Mouse (Mus musculus) left cerebral cortex, adult 2 months (tissue): Measurements from ENCODE around the gene Adgrg1. TPM values are rescaled to one million over a fixed set of nuclear protein-coding genes. Genes with fewer than 3 reads are reported as not detected.
A peak's percentile ranks its signal among the peaks of the same experiment; 100 is the strongest.

ENCODE experiments used
- DNase-seq, 2 experiments: peaks; one replicate each; pipeline ENCODE4 v3.0.0; 2021 to 2022; ENCODE audit warnings: low spot score in 2 of 2, mixed read lengths in 1 of 2; ENCODE audit errors: extremely low spot score in 1 of 2
- H3K27ac ChIP-seq: fragments of 200-600 bp; 2 replicates; pipeline ENCODE4 v1.8.1; 2022
- H3K4me3 ChIP-seq: fragments of 200-600 bp; 2 replicates; pipeline ENCODE4 v1.8.1; 2022
- CTCF ChIP-seq: fragments of 200-600 bp; IDR thresholded peaks from 2 replicates; pipeline ENCODE4 v1.8.1; 2022; ENCODE audit warnings: antibody characterized with exemption, mild to moderate bottlenecking, moderate library complexity
- intact Hi-C: fragments of 180-260 bp; cut with DNase I; formaldehyde crosslinking; loops from one replicate; pipeline ENCODE4 v1.15.1; 2025
- total RNA-seq, 2 experiments: library from RNA; stranded (reverse); gene quantifications; 2 replicates each; pipeline ENCODE4 v1.2.3; 2021

Adgrg1 gene
- total RNA-seq, 2 experiments from 2014 or later: 77.6 to 86.8 TPM

- H3K27ac ChIP-seq: no peak overlapping the region
- DNase-seq: no peak
- H3K4me3 ChIP-seq: no peak overlapping the region
- intact Hi-C loops: no loop called here
- no peak for TF ChIP-seq CTCF
These were observed 2.3 kb downstream of the Adgrg1 start for GRCm38 (mm10) chr8:94976651-94977417.

DNA sequence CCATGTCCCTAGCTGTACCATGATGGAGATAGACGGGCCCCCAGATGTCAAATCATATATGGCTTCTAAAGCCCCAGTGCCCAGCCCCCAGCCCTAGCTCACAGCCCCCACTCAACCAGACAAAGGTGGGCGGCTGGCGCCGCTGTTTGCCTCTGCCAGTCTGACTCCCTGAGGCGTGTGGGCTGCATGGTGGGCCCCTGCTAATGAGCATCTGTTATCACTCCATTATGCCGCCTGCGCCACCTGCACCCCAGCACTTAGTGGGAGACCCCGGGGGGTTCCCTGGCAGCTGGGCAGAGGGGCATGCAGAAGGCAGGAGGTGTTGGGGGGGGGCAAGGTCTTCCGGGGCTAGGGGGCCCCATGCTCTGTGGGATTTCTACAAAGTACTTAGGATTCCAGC is 3.6 kb downstream of the Adgrg1 start:
- no peak for DNase-seq
- TF ChIP-seq CTCF: no peak
- Histone ChIP-seq H3K4me3 (no peak overlapping the region), H3K27ac (no peak overlapping the region)
- intact Hi-C loops: no loop called here

DNA sequence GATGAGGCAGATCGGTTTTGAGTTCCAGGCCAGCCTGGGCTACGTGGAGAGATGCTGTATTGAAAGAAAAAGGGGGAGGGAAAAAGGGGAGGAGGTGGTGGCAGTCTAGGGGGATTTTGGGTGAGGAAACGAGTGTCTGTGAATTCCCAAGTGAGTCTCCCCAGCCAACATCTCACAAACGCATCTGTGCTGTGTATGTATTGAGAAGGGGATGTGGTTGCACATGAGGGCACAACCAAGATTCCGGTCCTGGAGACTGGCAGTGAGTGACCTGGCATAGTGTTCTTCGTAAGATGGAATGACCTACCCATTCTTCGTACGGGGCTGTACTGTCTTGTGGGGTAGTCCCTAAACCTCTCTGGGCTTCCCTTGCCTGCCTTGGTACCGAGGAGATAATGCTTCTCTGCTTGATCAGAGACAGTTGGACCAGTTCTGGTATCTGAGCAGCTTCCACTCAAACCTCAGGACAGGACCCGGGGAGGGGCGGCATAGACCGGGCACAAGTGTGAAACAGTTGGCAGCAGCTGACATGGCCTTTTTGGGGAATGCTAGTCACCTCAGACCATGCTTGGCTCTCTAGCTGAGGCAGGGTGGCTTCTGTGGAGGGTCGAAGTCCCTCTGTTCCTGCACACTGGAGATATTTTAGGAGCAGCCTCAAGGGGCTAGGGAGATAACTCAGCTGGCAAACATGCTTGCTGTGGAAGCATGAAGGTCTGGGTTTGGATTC is 4.2 kb downstream of the Adgrg1 start:
- no peak for TF ChIP-seq CTCF
- Histone ChIP-seq H3K27ac (no peak overlapping the region), H3K4me3 (no peak overlapping the region)
- intact Hi-C loops: no loop called here
- no peak for DNase-seq

DNA sequence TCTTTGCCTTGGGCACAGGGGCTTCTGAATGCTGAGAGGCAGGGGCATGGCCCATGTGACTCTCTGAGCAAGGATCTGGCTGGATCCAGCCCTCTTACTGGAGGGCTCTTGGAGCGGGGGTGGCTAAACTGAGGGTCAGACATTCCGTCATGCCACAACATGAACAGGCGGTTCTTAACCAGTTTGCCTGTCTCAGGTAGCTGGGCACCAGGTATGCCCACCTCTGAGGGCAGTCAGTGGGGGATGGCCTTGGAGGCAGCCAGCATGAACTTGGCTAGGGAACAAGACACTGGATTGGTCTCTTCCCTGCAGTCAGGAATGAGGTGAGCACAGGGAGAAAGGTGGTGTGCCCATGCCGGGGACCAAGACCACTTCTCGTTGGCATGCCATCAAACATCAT is 5.6 kb downstream of the Adgrg1 start:
- intact Hi-C loops: no loop called here
- H3K27ac ChIP-seq: no peak overlapping the region
- DNase-seq: no peak
- no peak for TF ChIP-seq CTCF
- no peak overlapping the region for H3K4me3 ChIP-seq

DNA sequence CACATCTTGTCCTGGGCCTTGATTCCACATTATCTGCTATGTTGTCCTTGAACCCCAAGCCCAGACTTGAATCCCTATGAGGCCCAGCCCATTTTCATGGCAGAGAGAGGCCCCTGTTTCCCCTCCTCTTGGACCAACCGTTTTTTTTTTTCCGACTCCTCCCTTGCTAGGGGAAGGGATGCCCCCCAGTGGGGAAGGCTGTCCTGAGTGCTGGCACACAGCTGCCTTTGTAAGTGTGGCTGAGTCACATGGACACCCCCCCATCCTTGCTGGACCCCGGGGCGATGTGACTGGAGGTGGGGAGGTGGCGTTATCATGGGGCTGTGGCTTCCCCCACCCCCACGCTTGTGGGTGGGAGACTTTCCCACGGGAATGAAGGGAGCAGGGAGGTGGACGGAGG is 6.4 kb downstream of the Adgrg1 start:
- DNase-seq: no peak
- intact Hi-C loops: no loop called here
- Histone ChIP-seq H3K4me3 (no peak overlapping the region), H3K27ac (no peak overlapping the region)
- no peak for TF ChIP-seq CTCF

DNA sequence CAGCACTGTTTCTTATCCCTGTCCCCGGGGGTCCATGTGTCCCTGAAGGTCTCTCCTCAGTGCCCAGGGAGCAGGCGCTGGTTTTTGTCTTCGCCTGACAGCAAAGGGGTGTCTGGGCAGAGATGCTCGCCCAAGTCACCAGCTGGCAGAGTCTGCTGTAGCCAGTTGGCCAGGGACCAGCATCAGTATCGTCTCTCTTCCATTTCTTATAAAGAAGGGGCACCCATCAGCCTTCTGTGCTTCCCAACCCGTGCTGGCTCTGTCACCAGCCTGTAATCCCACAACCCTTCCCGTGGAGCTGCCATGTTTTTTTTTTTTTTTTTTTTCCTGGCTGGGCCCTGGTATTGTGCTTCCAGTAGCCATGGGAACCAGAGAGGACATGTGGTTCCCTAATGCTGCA is 7.3 kb downstream of the Adgrg1 start:
- DNase-seq: no peak
- intact Hi-C loops: no loop called here
- TF ChIP-seq CTCF: no peak
- Histone ChIP-seq H3K4me3 (no peak overlapping the region), H3K27ac (no peak overlapping the region)

GRCm38 (mm10) chr8:94983146-94983545 is 8.6 kb downstream of the Adgrg1 start:
- intact Hi-C loops: no loop called here
- no peak for TF ChIP-seq CTCF
- Histone ChIP-seq H3K4me3 (no peak overlapping the region), H3K27ac (no peak overlapping the region)
- DNase-seq: no peak

DNA sequence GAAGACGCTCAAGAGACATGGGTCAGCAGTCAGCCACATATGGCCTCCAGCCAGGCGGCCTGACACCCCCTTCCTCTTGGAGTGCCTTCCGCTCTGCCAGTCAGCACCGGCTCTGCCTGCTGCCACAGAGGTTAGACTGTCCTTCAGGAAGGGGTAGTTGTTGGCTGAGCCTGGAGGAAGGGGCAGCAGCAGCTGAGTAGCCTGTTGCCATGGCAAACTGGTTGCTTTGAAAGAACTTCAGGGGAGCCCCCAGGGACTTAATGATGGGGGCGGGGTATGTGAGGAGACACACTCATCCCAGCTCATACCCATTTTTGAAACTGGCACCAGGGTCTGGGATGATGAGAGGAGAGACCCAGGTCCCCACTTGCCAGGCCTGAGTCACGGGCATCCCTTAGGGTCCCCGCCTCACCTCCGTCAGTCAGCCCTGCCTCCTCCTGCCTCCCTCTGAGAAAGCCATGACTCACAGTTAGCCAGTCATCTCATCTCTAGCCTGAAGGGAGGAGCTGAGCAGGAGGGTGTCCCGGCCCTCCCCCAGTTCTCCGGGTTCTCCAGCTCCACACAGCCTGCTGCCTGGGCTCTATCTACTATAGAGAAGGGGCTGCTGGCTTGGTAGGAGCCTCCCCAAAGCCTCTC is 9.4 kb downstream of the Adgrg1 start:
- Histone ChIP-seq H3K27ac (peak overlapping the region; percentile 82), H3K4me3 (peak overlapping the region; percentile 46)
- intact Hi-C loops: loop anchor here (2.0 kb wide), 1 partner anchor 15 kb away; no protein-coding TSS in a partner anchor
- TF ChIP-seq CTCF: no peak
- peak; percentile 57 to 64 for DNase-seq

DNA sequence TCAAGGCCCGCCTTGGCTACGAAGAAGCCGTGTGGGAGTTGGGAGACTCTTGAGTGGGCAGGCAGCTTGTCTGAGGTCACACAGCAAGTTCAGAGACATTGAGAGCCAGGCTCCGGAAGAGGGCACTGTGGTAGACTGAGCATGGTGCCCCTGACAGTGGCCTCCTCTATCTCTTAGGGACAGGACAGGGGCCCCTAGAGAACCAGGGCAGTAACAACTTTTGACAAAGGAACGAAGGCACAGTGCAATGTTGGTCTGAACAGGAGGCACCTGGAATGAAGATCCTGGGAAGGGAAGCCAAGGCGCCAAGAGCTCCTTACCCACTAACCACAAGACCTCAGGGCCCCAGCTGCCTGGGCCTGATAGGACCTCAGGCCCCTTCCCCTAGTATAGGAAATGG is 10.5 kb downstream of the Adgrg1 start:
- no peak for DNase-seq
- peak; percentile 25 for TF ChIP-seq CTCF
- H3K4me3 ChIP-seq: peak overlapping the region; percentile 46
- peak overlapping the region; percentile 82; the same call in 1 of the 2 replicates for H3K27ac ChIP-seq
- intact Hi-C loops: loop anchor here (2.0 kb wide), 1 partner anchor 14 kb away; no protein-coding TSS in a partner anchor

- Histone ChIP-seq H3K27ac (peak overlapping the region; percentile 47; the same call in 1 of the 2 replicates), H3K4me3 (peak overlapping the region; percentile 24)
- peak; percentile 45 to 65 for DNase-seq
- TF ChIP-seq CTCF: no peak
- intact Hi-C loops: no loop called here
These were observed 12.1 kb downstream of the Adgrg1 start for GRCm38 (mm10) chr8:94986676-94987075.

- H3K4me3 ChIP-seq: no peak overlapping the region
- TF ChIP-seq CTCF: no peak
- intact Hi-C loops: no loop called here
- DNase-seq: no peak
- H3K27ac ChIP-seq: no peak overlapping the region; the same call in 1 of the 2 replicates
These were observed 13.0 kb downstream of the Adgrg1 start for GRCm38 (mm10) chr8:94987553-94987952.

DNA sequence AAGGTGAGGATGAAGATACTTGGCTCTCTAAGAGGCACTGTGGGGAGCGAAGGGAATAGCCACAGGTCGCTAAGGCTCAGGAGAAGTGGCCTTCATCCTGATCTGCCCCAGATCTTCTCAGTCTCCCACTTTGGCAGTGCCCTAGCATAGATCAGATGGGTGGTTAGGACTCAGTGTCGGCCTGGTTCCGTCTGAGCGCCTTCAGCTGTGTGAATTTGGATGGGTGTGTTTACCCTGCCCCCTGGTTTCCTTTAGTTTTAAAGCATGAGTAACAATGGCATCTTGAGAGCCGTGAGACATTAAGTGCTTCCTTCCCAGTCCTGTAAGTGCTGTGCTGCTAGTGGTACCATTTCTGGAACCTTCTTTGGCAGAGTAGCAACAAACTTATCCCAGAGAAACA is 14.1 kb downstream of the Adgrg1 start:
- no peak overlapping the region for H3K4me3 ChIP-seq
- TF ChIP-seq CTCF: no peak
- H3K27ac ChIP-seq: no peak overlapping the region
- intact Hi-C loops: no loop called here
- no peak for DNase-seq
